Mouse (Mus musculus): ENCODE data around the gene Gm13271.
"Not testable (repeated sequence)": the region's sequence is repeated elsewhere in the genome, so short reads cannot be mapped to it uniquely, and the experiment has no call there.

Gene Gm13271

GRCm38 (mm10) chr4:88754818-88755340 is at the start of gene Gm13271:
Gene Gm13271, plus strand, starts transcription at chr4:88754868.
- not testable (repeated sequence) for DNase-seq (ENCODE audit: low read depth, low spot score)

GRCm38 (mm10) chr4:88705924-88706323 is 48.7 kb upstream of the Gm13271 start:
- no peak for DNase-seq (ENCODE audit: low read depth, low spot score)

GRCm38 (mm10) chr4:88707128-88707826 is 47.4 kb upstream of the Gm13271 start:
- DNase-seq (ENCODE audit: low read depth, low spot score), result no peak

- DNase-seq (ENCODE audit: low read depth, low spot score), result no peak
These were observed 40.4 kb upstream of the Gm13271 start for GRCm38 (mm10) chr4:88714281-88714680.

GRCm38 (mm10) chr4:88715059-88715458 is 39.6 kb upstream of the Gm13271 start:
- DNase-seq (ENCODE audit: low read depth, low spot score), result no peak

- no peak for DNase-seq (ENCODE audit: low read depth, low spot score)
These were observed 36.0 kb upstream of the Gm13271 start for GRCm38 (mm10) chr4:88718715-88719114.

GRCm38 (mm10) chr4:88721791-88722721 is 32.6 kb upstream of the Gm13271 start, which contains the start of the genes Gm26566 and Klhl9:
Gene Gm26566, plus strand, starts transcription at chr4:88721805.
Gene Klhl9, minus strand, starts transcription at chr4:88722465.
- peak; percentile 86 for DNase-seq (ENCODE audit: low read depth, low spot score)

DNA sequence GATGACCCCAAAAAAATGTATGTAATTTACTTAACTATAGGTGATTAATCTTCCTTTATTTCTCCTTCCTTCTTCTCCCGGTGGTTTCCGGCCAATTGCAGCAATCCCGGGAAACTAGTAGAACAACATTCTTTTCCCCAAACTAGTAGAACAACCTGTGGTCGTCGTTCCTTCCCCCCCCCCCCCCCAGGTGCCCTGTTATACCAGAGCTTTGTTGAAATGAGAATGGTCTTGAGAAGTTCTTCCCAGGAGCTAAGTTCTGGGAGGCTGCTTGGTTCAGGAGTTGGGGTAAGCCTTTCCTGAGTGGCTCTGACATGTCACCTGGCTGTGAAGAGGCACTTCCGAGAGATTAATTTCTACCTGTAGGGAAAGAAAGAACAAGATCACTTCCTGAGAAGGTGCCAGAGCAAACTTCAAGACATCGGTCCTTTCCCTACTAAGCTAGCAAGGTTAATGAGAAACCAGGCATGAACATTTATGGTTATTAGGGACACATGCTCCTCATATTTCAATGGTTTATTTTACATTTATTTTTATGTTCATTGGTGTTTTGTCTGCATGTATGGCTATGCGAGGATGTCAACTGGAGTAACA is 31.1 kb upstream of the Gm13271 start:
- no peak for DNase-seq (ENCODE audit: low read depth, low spot score)

- DNase-seq (ENCODE audit: low read depth, low spot score), result no peak
These were observed 27.9 kb upstream of the Gm13271 start for GRCm38 (mm10) chr4:88726727-88727126.

DNA sequence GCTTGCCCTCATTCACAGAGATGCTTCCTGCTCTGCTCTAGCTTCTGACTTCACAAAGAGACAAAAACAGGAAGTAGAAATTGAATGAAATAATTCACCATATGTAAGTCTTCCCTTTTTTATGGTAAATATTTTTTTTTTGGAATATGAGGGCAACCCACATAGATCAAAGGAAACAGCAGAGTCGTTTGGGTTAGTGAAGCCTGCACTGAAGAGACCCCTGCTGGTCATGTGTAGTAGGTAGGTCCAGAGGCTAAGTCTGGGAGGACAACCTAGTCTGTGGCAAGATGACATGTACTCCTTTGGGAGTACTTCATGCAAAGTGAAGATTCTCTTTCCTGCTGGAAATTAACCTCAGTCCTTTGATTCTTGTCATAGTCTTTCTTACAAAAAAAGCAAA is 27.3 kb upstream of the Gm13271 start:
- peak; percentile 60 for DNase-seq (ENCODE audit: low read depth, low spot score)

- peak; percentile 80 for DNase-seq (ENCODE audit: low read depth, low spot score)
These were observed 16.2 kb upstream of the Gm13271 start for GRCm38 (mm10) chr4:88738480-88738879.

GRCm38 (mm10) chr4:88739036-88739435 is 15.6 kb upstream of the Gm13271 start:
- DNase-seq (ENCODE audit: low read depth, low spot score), result no peak

- no peak for DNase-seq (ENCODE audit: low read depth, low spot score)
These were observed 13.2 kb upstream of the Gm13271 start for GRCm38 (mm10) chr4:88741426-88741825.

DNA sequence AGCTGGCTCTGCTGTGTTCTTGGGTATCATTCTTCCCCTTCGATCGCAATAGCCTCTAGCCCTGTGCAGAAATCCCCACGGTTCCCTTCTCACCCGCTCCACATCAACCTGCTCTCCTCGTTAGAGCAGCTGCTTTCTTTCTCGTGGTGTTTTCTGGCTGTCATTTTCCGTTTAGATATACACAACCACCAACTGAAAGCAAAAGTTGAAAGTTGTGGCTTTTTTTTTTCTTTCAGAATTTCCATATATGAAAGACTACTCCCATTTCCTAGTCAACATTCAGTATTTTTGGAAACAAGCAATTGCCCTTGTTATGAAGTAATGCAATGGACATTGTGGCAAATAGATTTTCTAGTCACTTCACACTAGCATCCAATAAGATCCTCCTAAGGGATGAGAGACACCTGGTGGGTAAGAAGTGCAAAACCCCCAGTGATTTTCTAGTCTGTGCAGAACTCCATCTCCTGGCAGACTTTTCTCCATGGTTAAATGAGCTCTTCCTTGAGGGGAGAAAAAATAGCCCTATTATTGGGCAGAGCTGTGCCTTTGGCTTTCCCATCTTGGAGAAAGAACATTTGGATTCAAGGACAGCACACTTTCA is 11.8 kb upstream of the Gm13271 start:
- DNase-seq (ENCODE audit: low read depth, low spot score), result peak; percentile 51

- peak; percentile 24 for DNase-seq (ENCODE audit: low read depth, low spot score)
These were observed 10.5 kb upstream of the Gm13271 start for GRCm38 (mm10) chr4:88744207-88744606.

DNA sequence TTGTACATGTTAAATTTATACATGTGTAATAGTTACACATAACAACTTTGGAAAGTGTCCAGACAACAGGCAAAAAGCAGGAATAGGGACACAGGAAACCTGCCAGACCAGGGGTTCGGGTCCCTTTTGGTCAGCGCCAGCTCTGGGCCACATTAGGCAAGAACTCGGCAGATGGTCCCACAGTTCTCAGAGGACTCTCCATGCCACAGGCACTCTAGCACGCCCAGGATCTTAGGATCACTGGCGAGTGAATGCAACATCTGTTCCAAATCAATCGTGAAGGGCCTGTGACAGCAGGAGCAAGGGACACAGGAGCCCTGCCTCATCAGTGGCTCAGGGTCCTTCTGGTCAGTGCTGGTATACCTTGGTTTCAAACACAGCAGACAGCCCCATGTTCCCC is 4.7 kb upstream of the Gm13271 start:
- DNase-seq (ENCODE audit: low read depth, low spot score), result no peak

DNA sequence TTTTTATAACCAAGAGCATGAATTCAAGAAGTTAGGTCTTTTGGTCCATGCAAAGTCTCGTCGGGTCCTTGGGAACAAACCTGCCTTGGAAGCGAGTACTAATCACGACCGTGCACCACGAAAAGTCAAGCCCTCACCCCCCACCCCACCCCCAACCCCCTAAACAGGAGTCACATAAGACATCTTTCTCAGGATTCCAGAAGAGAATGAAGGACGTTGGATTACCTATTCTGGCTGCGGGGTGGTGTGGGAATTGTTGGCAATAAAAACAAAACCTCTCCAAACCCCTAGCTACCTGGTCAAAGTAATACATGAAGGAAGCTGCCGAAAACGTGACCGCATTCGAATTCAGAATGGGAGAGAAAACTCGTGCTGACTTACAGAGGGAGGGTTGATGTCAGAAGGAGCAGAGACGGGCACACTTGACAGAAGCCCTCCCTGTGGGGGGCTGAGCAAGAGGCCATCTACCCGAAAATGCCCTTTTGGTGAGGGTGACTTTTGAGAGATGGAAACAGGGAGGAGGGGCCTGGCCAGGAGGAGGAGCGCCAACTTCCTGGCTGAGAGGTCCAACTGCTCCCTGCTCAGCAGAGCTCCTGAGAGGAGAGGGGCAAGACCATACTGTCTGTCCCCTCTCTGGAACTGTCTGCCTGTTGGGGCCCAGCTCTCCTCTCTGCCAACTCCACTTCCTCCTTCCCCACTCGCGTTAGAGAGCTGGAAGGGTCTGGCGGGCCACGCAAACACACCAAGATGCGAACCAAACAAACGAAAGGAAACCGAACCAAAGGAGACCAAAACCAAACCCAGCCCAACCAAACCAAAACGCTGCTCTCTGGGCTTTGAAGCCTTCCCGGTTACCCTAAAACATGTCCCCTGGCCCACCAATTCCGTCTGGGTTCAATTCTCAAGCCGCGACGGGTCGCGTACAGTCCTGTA is 2.2 kb downstream of the Gm13271 start:
- peak; percentile 72 for DNase-seq (ENCODE audit: low read depth, low spot score)

- peak; percentile 93 for DNase-seq (ENCODE audit: low read depth, low spot score)
These were observed 3.0 kb downstream of the Gm13271 start for GRCm38 (mm10) chr4:88757628-88758031.

GRCm38 (mm10) chr4:88758751-88759150 is 4.1 kb downstream of the Gm13271 start:
- DNase-seq (ENCODE audit: low read depth, low spot score), result not testable (repeated sequence)

GRCm38 (mm10) chr4:88759610-88760268 is 5.1 kb downstream of the Gm13271 start, which contains the start of gene Gm13283:
Gene Gm13283, plus strand, starts transcription at chr4:88760119.
- DNase-seq (ENCODE audit: low read depth, low spot score), result not testable (repeated sequence)

Measured in CD4-positive helper T cell, adult 2 months (primary cell).